Mouse (Mus musculus): Measurements from ENCODE around the gene St6gal1. TPM values are rescaled to one million over a fixed set of nuclear protein-coding genes. Genes with fewer than 3 reads are reported as not detected.

Gene St6gal1
- total RNA-seq, 1 experiment = 7.2 TPM

GRCm38 (mm10) chr16:23216366-23216765 lies 8.2 kb upstream of the St6gal1 start:
- DNase-seq (ENCODE audit: low read depth, low spot score) = no peak
- in situ Hi-C loops (cut with MboI; ENCODE audit: low sequenced_read_pairs in 2 of 2, unreplicated experiment in 2 of 2) = no loop called here
- no peaks in the 10 kb centered on the region for H3K9me3 ChIP-seq (ENCODE audit: control insufficient read depth, insufficient read depth, low read depth, low read length)
- H3K4me3 ChIP-seq (ENCODE audit: insufficient read depth in 1 of 2, low read depth in 1 of 2, low read length in 2 of 2, poor library complexity in 1 of 2, severe bottlenecking in 1 of 2) = no peak overlapping the region
- H3K36me3 ChIP-seq (ENCODE audit: control insufficient read depth, insufficient read depth, low read length, poor library complexity, severe bottlenecking) = no peaks in the 10 kb centered on the region
- no peak overlapping the region for H3K9ac ChIP-seq (ENCODE audit: insufficient read depth, low read depth, low read length, poor library complexity, severe bottlenecking)
- H3K27ac ChIP-seq (ENCODE audit: insufficient read depth, low read depth, low read length, poor library complexity, severe bottlenecking) = no peak overlapping the region
- no peaks in the 10 kb centered on the region for H3K4me1 ChIP-seq (ENCODE audit: control insufficient read depth in 2 of 2, insufficient read depth in 2 of 2, low read length in 2 of 2, poor library complexity in 1 of 2)
- no peak for TF ChIP-seq ZC3H11A (IDR thresholded peaks at IDR 0.05; ENCODE audit: borderline replicate concordance, low read depth, low read length)
- no peak for TF ChIP-seq HCFC1 (IDR thresholded peaks at IDR 0.05; ENCODE audit: borderline replicate concordance, insufficient read depth, low read length)
- TF ChIP-seq MAFK (IDR thresholded peaks at IDR 0.05; ENCODE audit: insufficient read depth, low read depth, low read length) = no peak
- no peak for TF ChIP-seq CHD2 (IDR thresholded peaks at IDR 0.05; ENCODE audit: low read depth, low read length)
- no peak for TF ChIP-seq ZNF384 (IDR thresholded peaks at IDR 0.05; ENCODE audit: low read depth, low read length)

GRCm38 (mm10) chr16:23218313-23218712 lies 6.2 kb upstream of the St6gal1 start:
- Histone ChIP-seq H3K4me1 (ENCODE audit: control insufficient read depth in 2 of 2, insufficient read depth in 2 of 2, low read length in 2 of 2, poor library complexity in 1 of 2) (no peaks in the 10 kb centered on the region), H3K9me3 (ENCODE audit: control insufficient read depth, insufficient read depth, low read depth, low read length) (no peaks in the 10 kb centered on the region), H3K9ac (ENCODE audit: insufficient read depth, low read depth, low read length, poor library complexity, severe bottlenecking) (no peak overlapping the region), H3K36me3 (ENCODE audit: control insufficient read depth, insufficient read depth, low read length, poor library complexity, severe bottlenecking) (no peaks in the 10 kb centered on the region), H3K4me3 (ENCODE audit: insufficient read depth in 1 of 2, low read depth in 1 of 2, low read length in 2 of 2, poor library complexity in 1 of 2, severe bottlenecking in 1 of 2) (no peak overlapping the region), H3K27ac (ENCODE audit: insufficient read depth, low read depth, low read length, poor library complexity, severe bottlenecking) (no peak overlapping the region)
- no peak for DNase-seq (ENCODE audit: low read depth, low spot score)
- in situ Hi-C loops (cut with MboI; ENCODE audit: low sequenced_read_pairs in 2 of 2, unreplicated experiment in 2 of 2) = no loop called here
- no peak for TF ChIP-seq CHD2 (IDR thresholded peaks at IDR 0.05; ENCODE audit: low read depth, low read length)
- TF ChIP-seq ZC3H11A (IDR thresholded peaks at IDR 0.05; ENCODE audit: borderline replicate concordance, low read depth, low read length) = no peak
- TF ChIP-seq HCFC1 (IDR thresholded peaks at IDR 0.05; ENCODE audit: borderline replicate concordance, insufficient read depth, low read length) = no peak
- no peak for TF ChIP-seq MAFK (IDR thresholded peaks at IDR 0.05; ENCODE audit: insufficient read depth, low read depth, low read length)
- no peak for TF ChIP-seq ZNF384 (IDR thresholded peaks at IDR 0.05; ENCODE audit: low read depth, low read length)

GRCm38 (mm10) chr16:23223166-23223870 lies 1.2 kb upstream of the St6gal1 start:
- in situ Hi-C loops (cut with MboI; ENCODE audit: low sequenced_read_pairs in 2 of 2, unreplicated experiment in 2 of 2) = no loop called here
- Histone ChIP-seq H3K9me3 (ENCODE audit: control insufficient read depth, insufficient read depth, low read depth, low read length) (no peaks in the 10 kb centered on the region), H3K27ac (ENCODE audit: insufficient read depth, low read depth, low read length, poor library complexity, severe bottlenecking) (no peak overlapping the region), H3K9ac (ENCODE audit: insufficient read depth, low read depth, low read length, poor library complexity, severe bottlenecking) (no peak overlapping the region), H3K36me3 (ENCODE audit: control insufficient read depth, insufficient read depth, low read length, poor library complexity, severe bottlenecking) (no peaks in the 10 kb centered on the region; the same call in 1 of the 2 replicates), H3K4me1 (ENCODE audit: control insufficient read depth in 2 of 2, insufficient read depth in 2 of 2, low read length in 2 of 2, poor library complexity in 1 of 2) (peaks cover 6 to 8% of the 10 kb centered on the region in 2 experiments), H3K4me3 (ENCODE audit: insufficient read depth in 1 of 2, low read depth in 1 of 2, low read length in 2 of 2, poor library complexity in 1 of 2, severe bottlenecking in 1 of 2) (no peak overlapping the region)
- no peak for DNase-seq (ENCODE audit: low read depth, low spot score)
- TF ChIP-seq HCFC1 (IDR thresholded peaks at IDR 0.05; ENCODE audit: borderline replicate concordance, insufficient read depth, low read length) = no peak
- TF ChIP-seq MAFK (IDR thresholded peaks at IDR 0.05; ENCODE audit: insufficient read depth, low read depth, low read length) = no peak
- no peak for TF ChIP-seq ZNF384 (IDR thresholded peaks at IDR 0.05; ENCODE audit: low read depth, low read length)
- no peak for TF ChIP-seq CHD2 (IDR thresholded peaks at IDR 0.05; ENCODE audit: low read depth, low read length)
- TF ChIP-seq ZC3H11A (IDR thresholded peaks at IDR 0.05; ENCODE audit: borderline replicate concordance, low read depth, low read length) = no peak

GRCm38 (mm10) chr16:23223871-23224469 lies 570 bp upstream of the St6gal1 start:
- DNase-seq (ENCODE audit: low read depth, low spot score) = no peak
- Histone ChIP-seq H3K36me3 (ENCODE audit: control insufficient read depth, insufficient read depth, low read length, poor library complexity, severe bottlenecking) (no peaks in the 10 kb centered on the region; the same call in 1 of the 2 replicates), H3K4me1 (ENCODE audit: control insufficient read depth in 2 of 2, insufficient read depth in 2 of 2, low read length in 2 of 2, poor library complexity in 1 of 2) (peaks cover 8 to 11% of the 10 kb centered on the region in 2 experiments), H3K9ac (ENCODE audit: insufficient read depth, low read depth, low read length, poor library complexity, severe bottlenecking) (no peak overlapping the region), H3K9me3 (ENCODE audit: control insufficient read depth, insufficient read depth, low read depth, low read length) (no peaks in the 10 kb centered on the region), H3K4me3 (ENCODE audit: insufficient read depth in 1 of 2, low read depth in 1 of 2, low read length in 2 of 2, poor library complexity in 1 of 2, severe bottlenecking in 1 of 2) (peak overlapping the region in 1 of 2 experiments; percentile 93; a peak in 2 of 4 replicates), H3K27ac (ENCODE audit: insufficient read depth, low read depth, low read length, poor library complexity, severe bottlenecking) (no peak overlapping the region)
- TF ChIP-seq ZC3H11A (IDR thresholded peaks at IDR 0.05; ENCODE audit: borderline replicate concordance, low read depth, low read length) = no peak
- TF ChIP-seq ZNF384 (IDR thresholded peaks at IDR 0.05; ENCODE audit: low read depth, low read length) = no peak
- TF ChIP-seq MAFK (IDR thresholded peaks at IDR 0.05; ENCODE audit: insufficient read depth, low read depth, low read length) = no peak
- no peak for TF ChIP-seq CHD2 (IDR thresholded peaks at IDR 0.05; ENCODE audit: low read depth, low read length)
- in situ Hi-C loops (cut with MboI; ENCODE audit: low sequenced_read_pairs in 2 of 2, unreplicated experiment in 2 of 2) = no loop called here
